Mouse (Mus musculus) cerebellum, adult 2 months (tissue): ENCODE measurements around the gene Cnih3.

Source experiments
- CTCF ChIP-seq: fragments of 200-500 bp; IDR thresholded peaks from 2 replicates; pipeline ENCODE4 v1.5.1; 2011; ENCODE audit warnings: low read depth, mild to moderate bottlenecking, control low read depth, low read length, moderate library complexity, borderline replicate concordance; ENCODE audit not compliant: insufficient read depth
- POLR2A ChIP-seq: fragments of 200-500 bp; IDR thresholded peaks from 2 replicates; pipeline ENCODE4 v1.6.1; 2011; ENCODE audit warnings: low read length, control low read depth, borderline replicate concordance; ENCODE audit not compliant: insufficient read depth

GRCm38 (mm10) chr1:181446591-181447114 lies 94.2 kb downstream of the Cnih3 start:
- TF ChIP-seq POLR2A = no peak
- no peak for TF ChIP-seq CTCF
